8 mouse cellular contexts compared by ENCODE assay signal in genomic region chr14:31336369-31337155, GRCm38 (mm10). TPM values are rescaled to one million over a fixed set of nuclear protein-coding genes. Genes with fewer than 3 reads are reported as not detected.
DNase-seq lines count a peak whose midpoint lies in the region; ATAC-seq lines count a peak whose summit lies in the region.

Gene Capn7 (plus strand): TSS chr14:31336638.

- peak within 1 kb of the TSS; percentile 81 for H3K9ac ChIP-seq in hindbrain, embryonic 11.5 days (ENCODE audit: low read depth, low read length)

- peak; percentile 98 for ATAC-seq in hindbrain, embryonic 11.5 days (ENCODE audit: low FRiP score)

- peak within 1 kb of the TSS; percentile 61 for H3K4me3 ChIP-seq in hindbrain, embryonic 11.5 days (ENCODE audit: low read depth, low read length)

- peak within 1 kb of the TSS; percentile 74 for H3K27ac ChIP-seq in hindbrain, embryonic 11.5 days (ENCODE audit: low read depth, low read length)

- DNase-seq in Muller cell, postnatal 12 days (ENCODE audit: inconsistent ontology term) = peak; percentile 99
- peak; percentile 99 for DNase-seq in cerebellum, adult 9-11 months
- DNase-seq in frontal cortex, adult 2 months (ENCODE audit: extremely low spot score in 1 of 2, low spot score in 1 of 2) = peak; percentile 94 to 98
- peak; percentile 100 for DNase-seq in hindbrain, embryonic 11.5 days (ENCODE audit: low spot score)
- DNase-seq in layer of hippocampus, postnatal 10 days (ENCODE audit: low spot score in 2 of 2) = peak; percentile 99
- peak; percentile 98 for DNase-seq in lung, postnatal 10 days
- peak; percentile 99 for DNase-seq in ovary, postnatal 36 days (ENCODE audit: low spot score)
- peak; percentile 99 for DNase-seq in thymus, postnatal 25 days

- no peaks in the 10 kb centered on the region for H3K4me1 ChIP-seq in hindbrain, embryonic 11.5 days (replicated peaks; ENCODE audit: control insufficient read depth, insufficient read depth, low read length)

- no peaks in the 10 kb centered on the region for H3K36me3 ChIP-seq in hindbrain, embryonic 11.5 days (ENCODE audit: control insufficient read depth, insufficient read depth, low read length)

- under 1% methylated on average over 74 of the region's 78 CpGs for WGBS in hindbrain, embryonic 11.5 days

- H3K27me3 ChIP-seq in hindbrain, embryonic 11.5 days (ENCODE audit: control insufficient read depth, insufficient read depth, low read length) = no peaks in the 10 kb centered on the region

- H3K4me2 ChIP-seq in hindbrain, embryonic 11.5 days (replicated peaks; ENCODE audit: low read depth, low read length) = peak within 1 kb of the TSS; percentile 54

- H3K9me3 ChIP-seq in hindbrain, embryonic 11.5 days (ENCODE audit: control insufficient read depth, low read length) = no peaks in the 10 kb centered on the region

RNA-seq across cellular contexts. Expression of gene Capn7, which starts in this region (rescaled TPM):
- 32.1 and 33.7 TPM in 2 replicates for polyA plus RNA-seq in frontal cortex, adult 2 months (2012; rRNA removed)
- polyA plus RNA-seq in hindbrain, embryonic 11.5 days (2014; fragmentation: Nextera tagmentation; extraction: Ambion mirVana) = 45.2 and 46.3 TPM in 2 replicates
- total RNA-seq in layer of hippocampus, postnatal 10 days (2021) = 10 to 100 TPM; 39.9 to 41.5 TPM

Comparison
In these comparisons a context has a peak if more than half of its experiments do, and no peak if none do; other contexts are left out.
1. Peak in every context shown above with its lines: DNase-seq, ATAC-seq, H3K4me3 ChIP-seq and H3K27ac ChIP-seq.